Mouse (Mus musculus) adrenal gland (tissue): ENCODE measurements around the gene Tmtc2.

Experiments used
- intact Hi-C: fragments of 180-260 bp; cut with DNase I; formaldehyde crosslinking; loops from one replicate; pipeline ENCODE4 v1.15.1; 2025

The Tmtc2 gene

DNA sequence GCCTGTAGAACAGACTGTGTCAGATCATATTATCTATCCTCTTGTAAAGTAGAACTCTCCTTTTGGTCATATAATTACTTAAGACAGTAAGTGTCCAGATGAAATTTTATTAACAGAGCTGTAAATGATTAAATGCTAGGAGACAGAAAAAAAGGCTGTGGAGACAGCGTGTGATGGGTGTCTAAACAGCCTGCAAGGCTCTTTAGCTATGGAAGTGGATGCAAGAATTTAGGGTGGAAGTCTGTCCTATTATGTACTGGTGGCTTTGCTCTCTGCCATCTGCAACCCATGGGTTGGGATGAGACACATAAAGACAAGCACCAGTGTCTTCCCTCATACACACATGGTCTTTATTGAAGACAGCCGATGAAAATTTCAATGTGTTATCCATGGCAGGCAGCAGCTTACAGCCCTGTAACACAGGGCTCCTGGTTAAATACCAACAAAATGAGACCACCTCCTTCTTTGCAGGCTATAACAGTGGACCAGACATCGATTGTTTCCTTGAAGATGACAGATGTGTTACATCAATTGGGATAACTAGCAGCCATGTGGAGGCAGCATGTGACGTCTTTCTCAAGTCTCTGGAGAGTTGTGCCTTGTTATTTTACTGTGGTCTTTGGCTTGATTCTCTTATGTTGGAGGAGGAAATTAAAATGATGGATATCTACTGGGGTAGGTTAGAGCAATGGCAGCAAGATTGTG lies 380.3 kb downstream of the Tmtc2 start:
- intact Hi-C loops, result no loop called here

DNA sequence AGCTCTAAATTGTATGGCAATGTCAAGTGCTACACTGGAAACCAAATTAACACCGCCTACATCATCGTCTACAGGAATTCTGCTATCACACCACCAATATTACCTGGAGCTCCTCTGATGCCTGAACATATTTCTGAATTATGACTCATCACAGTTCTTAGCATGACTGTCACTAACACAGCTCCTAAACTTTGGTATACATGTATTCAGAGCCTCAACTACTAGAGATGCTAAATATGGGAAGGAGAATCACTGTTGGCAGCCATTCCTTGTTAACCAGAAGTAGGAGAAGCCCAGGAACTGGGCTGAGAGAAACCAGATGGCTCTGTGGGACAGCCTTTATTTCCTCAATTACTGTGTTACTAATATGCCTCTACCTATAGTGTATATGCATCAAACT lies 382.2 kb downstream of the Tmtc2 start:
- intact Hi-C loops, result no loop called here

DNA sequence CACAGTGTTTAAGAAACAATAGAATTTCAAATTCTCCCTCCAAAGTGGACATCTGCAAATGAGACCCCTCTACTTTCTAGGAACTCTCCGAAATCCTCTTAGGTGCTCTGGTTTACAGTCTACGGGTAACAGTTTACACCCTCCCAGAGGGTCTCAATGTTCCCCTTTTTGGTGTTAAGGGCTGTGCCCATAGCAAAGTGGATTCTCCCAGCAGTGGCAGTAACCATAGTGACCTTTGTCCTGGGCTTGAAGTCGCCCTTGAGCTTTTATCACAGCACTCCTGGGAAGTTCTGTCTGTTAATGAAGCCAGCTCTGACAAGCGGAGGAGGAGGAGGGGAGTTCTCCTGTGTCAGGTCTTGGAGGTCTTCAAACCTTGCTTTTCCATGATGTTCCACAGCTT lies 384.5 kb downstream of the Tmtc2 start:
- intact Hi-C loops, result no loop called here

DNA sequence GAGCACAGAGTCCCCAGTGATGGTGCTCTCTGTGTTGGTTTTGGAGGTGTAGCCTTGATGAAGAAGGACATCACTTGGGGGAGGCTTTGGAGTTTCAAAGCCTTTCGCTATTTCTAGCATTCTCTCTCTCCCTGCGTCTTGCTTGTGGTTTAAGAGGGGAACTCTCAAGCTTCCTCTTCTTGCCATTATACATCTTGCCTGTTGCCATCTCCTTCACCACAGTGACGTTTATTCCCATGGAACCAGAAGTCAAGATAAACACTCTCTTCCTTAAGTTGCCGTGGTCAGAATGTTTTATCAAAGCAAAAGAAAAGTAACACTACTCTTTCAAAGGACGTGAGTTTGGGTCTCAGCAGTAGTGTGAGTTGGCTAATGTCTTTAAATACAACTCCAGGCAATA lies 387.6 kb downstream of the Tmtc2 start:
- intact Hi-C loops, result no loop called here

DNA sequence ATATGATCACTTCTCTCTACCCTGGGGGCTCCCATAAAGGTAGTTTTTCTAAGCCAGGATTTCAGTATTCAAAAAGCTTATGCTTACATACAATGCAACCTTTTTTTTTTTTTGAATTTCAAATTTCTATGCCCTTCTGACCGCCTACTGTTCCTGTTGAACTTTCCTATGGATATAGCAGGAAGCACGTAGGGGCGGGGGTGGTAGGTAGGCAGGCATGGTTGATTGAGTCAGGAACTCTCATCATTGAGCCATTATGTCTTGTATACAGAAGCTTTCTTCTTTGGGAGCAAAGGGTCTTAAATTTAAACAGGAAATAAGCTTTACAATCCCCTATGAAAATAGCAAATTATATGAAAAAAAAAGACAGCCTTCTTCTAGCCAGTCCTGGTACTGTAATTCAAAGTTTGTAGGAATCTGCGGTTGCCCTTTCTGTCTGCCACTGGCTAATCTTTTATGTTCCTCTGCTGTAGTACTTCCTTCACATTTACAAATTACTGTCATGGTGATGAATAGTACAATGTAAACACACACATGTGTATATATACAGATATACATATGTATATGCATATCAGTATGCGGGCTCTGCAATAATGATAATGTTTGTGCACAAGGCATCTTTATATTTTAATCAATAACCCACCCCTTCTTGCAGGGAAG lies 405.7 kb downstream of the Tmtc2 start:
- intact Hi-C loops, result no loop called here

DNA sequence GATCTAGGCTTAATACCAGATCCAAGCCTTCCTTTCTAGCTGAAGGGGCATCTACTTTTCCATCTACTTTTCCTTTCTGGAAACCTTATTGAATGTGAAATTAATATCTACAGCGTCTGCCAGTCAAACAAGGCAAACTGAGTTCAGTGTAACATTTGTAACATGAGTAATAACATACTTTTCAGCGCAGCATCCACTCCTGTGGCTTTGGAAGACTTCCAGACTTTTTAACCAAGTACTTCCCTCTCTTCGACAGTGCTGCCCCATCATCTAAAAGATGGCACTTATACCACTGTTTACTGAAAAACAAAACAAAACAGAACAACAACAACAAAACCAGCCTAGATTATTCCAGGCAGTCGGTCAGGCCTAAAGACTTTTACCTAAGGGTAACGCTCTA lies 409.0 kb downstream of the Tmtc2 start:
- intact Hi-C loops, result no loop called here

DNA sequence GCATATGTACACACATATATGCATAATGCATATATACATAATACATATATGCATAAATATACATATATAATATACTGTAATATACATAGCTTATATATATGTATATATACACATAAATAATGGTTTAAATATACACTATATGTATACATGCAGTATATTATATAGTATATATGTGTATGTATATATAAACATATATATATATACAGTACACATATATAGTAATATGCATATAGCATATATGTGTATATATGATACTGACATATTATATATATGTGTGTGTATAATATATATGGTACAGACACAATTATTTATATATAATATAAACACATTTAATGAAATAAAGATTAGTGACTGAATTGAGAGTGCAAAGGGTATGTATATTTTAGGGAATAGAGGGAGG lies 420.5 kb downstream of the Tmtc2 start:
- intact Hi-C loops, result no loop called here

DNA sequence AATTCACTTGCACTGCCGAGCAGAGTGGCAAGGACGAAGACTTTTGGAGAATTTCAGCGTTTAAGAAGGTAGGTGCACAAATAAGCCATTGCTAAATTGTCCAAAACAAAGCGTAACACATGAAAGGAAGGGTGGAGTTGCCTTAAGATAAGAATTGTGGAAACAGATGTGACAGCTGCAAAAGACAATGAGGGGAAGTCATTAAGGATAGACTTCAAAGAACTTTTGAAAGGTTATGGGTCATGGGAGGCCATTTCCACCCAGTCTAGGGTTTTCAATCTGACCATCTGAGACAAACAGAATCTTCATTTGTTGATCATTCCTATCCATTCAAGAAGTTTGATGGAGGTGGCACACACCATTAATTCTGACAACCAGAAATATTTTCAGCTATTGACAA lies 429.9 kb downstream of the Tmtc2 start:
- intact Hi-C loops, result no loop called here

DNA sequence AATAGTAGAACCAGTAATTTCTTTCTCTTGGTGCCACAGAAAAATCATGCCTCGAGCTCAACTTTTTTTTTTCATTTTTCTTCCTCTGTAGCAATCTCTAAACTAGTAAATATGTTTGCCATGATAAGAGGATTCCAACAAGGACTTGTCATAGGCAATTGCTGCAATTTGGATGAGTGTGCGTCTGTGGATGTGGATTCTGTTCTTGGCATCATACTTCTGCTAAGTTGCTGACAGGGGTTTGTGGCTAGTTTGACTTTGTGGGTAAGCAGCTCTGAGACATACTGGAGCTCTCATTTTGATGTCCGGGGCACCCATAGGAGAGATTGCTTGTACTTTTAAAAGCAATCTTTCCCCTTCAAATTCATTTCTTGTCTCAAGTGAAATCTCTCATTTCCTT lies 432.1 kb downstream of the Tmtc2 start:
- intact Hi-C loops, result no loop called here
